Mouse (Mus musculus) stomach, embryonic 15.5 days (tissue): ENCODE data around the gene Rbm25. TPM values are rescaled to one million over a fixed set of nuclear protein-coding genes. Genes with fewer than 3 reads are reported as not detected.
"Not testable (repeated sequence)": the region's sequence is repeated elsewhere in the genome, so short reads cannot be mapped to it uniquely, and the experiment has no call there.

Experiments
- ATAC-seq: fragments of 200-750 bp; cut with Nextera tagmentation; 2 replicates; pipeline ENCODE4 v1.8.0; 2017; ENCODE audit warnings: low read depth, moderate number of reproducible peaks, moderate TSS enrichment; ENCODE audit not compliant: insufficient read depth, low FRiP score
- H3K27ac ChIP-seq: fragments of 300-500 bp; sonication (generic); 2 replicates; pipeline ENCODE4 v1.5.1; 2015; ENCODE audit warnings: mild to moderate bottlenecking, inconsistent platforms
- H3K27me3 ChIP-seq: fragments of 300-500 bp; sonication (generic); replicated peaks from 2 replicates; pipeline ENCODE4 v1.6.1; 2015; ENCODE audit warnings: inconsistent platforms
- H3K36me3 ChIP-seq: fragments of 300-500 bp; sonication (generic); 2 replicates; pipeline ENCODE4 v1.6.1; 2015; ENCODE audit warnings: inconsistent platforms
- H3K4me1 ChIP-seq: fragments of 300-500 bp; sonication (generic); 2 replicates; pipeline ENCODE4 v1.6.1; 2015; ENCODE audit warnings: inconsistent platforms
- H3K4me2 ChIP-seq: fragments of 300-500 bp; sonication (generic); 2 replicates; pipeline ENCODE4 v1.6.1; 2015; ENCODE audit warnings: mild to moderate bottlenecking, inconsistent platforms
- H3K4me3 ChIP-seq: fragments of 300-500 bp; sonication (generic); replicated peaks from 2 replicates; pipeline ENCODE4 v1.5.1; 2015; ENCODE audit warnings: inconsistent platforms
- H3K9ac ChIP-seq: fragments of 300-500 bp; sonication (generic); 2 replicates; pipeline ENCODE4 v1.6.1; 2015; ENCODE audit warnings: inconsistent platforms
- H3K9me3 ChIP-seq: fragments of 300-500 bp; sonication (generic); 2 replicates; pipeline ENCODE4 v1.6.1; 2016; ENCODE audit warnings: inconsistent platforms
- WGBS: fragments of 180-500 bp; shearing (Covaris S2); methylation state at CpG from one replicate; pipeline ENCODE4 v1.1.7; 2015; 5-methylcytosine and 5-hydroxymethylcytosine counted together
- polyA plus RNA-seq: library from polyadenylated mRNA; unstranded; fragments of >200 nt; fragmentation: Nextera tagmentation; extraction: Ambion mirVana; gene quantifications from 2 replicates; pipeline ENCODE4 v1.2.1, GENCODE M21; 2015

Rbm25 gene
- polyA plus RNA-seq, 1 experiment from 2014 or later: 229 TPM

- no peaks in the 10 kb centered on the region for H3K4me1 ChIP-seq
- H3K4me3 ChIP-seq: no peak overlapping the region
- no peaks in the 10 kb centered on the region for H3K36me3 ChIP-seq
- no peak overlapping the region for H3K27ac ChIP-seq
- ATAC-seq: no peak
- WGBS: 92% methylated on average over 5 of the region's 5 CpGs
- no peaks in the 10 kb centered on the region for H3K27me3 ChIP-seq
- no peaks in the 10 kb centered on the region for H3K9me3 ChIP-seq
- H3K4me2 ChIP-seq: no peak overlapping the region
- H3K9ac ChIP-seq: no peak overlapping the region
Observed at GRCm38 (mm10) chr12:83617261-83617660, 13.8 kb upstream of the Rbm25 start.

GRCm38 (mm10) chr12:83618981-83619380, 12.1 kb upstream of the Rbm25 start:
- no peaks in the 10 kb centered on the region for H3K36me3 ChIP-seq
- H3K9ac ChIP-seq: no peak overlapping the region
- no peak overlapping the region for H3K4me3 ChIP-seq
- no peak overlapping the region for H3K4me2 ChIP-seq
- 72% methylated on average over 2 of the region's 2 CpGs for WGBS
- no peak overlapping the region for H3K27ac ChIP-seq
- no peaks in the 10 kb centered on the region for H3K27me3 ChIP-seq
- no peak for ATAC-seq
- H3K9me3 ChIP-seq: no peaks in the 10 kb centered on the region
- no peaks in the 10 kb centered on the region for H3K4me1 ChIP-seq

- not testable (repeated sequence) for H3K4me2 ChIP-seq, H3K4me3 ChIP-seq, ATAC-seq, H3K9ac ChIP-seq, H3K4me1 ChIP-seq, H3K9me3 ChIP-seq, H3K36me3 ChIP-seq, H3K27me3 ChIP-seq, H3K27ac ChIP-seq
- 56% methylated on average over 23 of the region's 23 CpGs for WGBS
Observed at GRCm38 (mm10) chr12:83620694-83621093, 10.3 kb upstream of the Rbm25 start.

GRCm38 (mm10) chr12:83622031-83622755, 8.8 kb upstream of the Rbm25 start:
- Histone ChIP-seq H3K9me3 (no peaks in the 10 kb centered on the region), H3K4me3 (no peak overlapping the region), H3K36me3 (no peaks in the 10 kb centered on the region), H3K9ac (no peak overlapping the region), H3K27me3 (no peaks in the 10 kb centered on the region), H3K4me2 (no peak overlapping the region), H3K27ac (no peak overlapping the region), H3K4me1 (no peaks in the 10 kb centered on the region)
- 71% methylated on average over 6 of the region's 6 CpGs for WGBS
- no peak for ATAC-seq

GRCm38 (mm10) chr12:83624321-83624720, 6.7 kb upstream of the Rbm25 start:
- Histone ChIP-seq H3K4me3 (no peak overlapping the region), H3K4me2 (no peak overlapping the region), H3K27me3 (no peaks in the 10 kb centered on the region), H3K36me3 (no peaks in the 10 kb centered on the region), H3K4me1 (no peaks in the 10 kb centered on the region), H3K9ac (no peak overlapping the region), H3K27ac (no peak overlapping the region), H3K9me3 (no peaks in the 10 kb centered on the region)
- ATAC-seq: no peak
- WGBS: 74% methylated on average over 1 of the region's 1 CpGs

GRCm38 (mm10) chr12:83631743-83632679, 975 bp downstream of the Rbm25 start:
- H3K4me3 ChIP-seq: peak overlapping the region; percentile 75
- WGBS: under 1% methylated on average over 57 of the region's 68 CpGs

GRCm38 (mm10) chr12:83632680-83633025, 1.6 kb downstream of the Rbm25 start:
- Histone ChIP-seq H3K4me1 (peaks cover 2% of the 10 kb centered on the region; the same call in 1 of the 2 replicates), H3K27ac (peak overlapping the region; percentile 97), H3K9ac (peak overlapping the region; percentile 47), H3K4me3 (peak overlapping the region; percentile 75), H3K36me3 (peaks cover 6% of the 10 kb centered on the region), H3K4me2 (peak overlapping the region; percentile 55), H3K27me3 (no peaks in the 10 kb centered on the region), H3K9me3 (no peaks in the 10 kb centered on the region)
- 0 out of 2 replicates have a peak, but pooled peaks have one; percentile 5 for ATAC-seq
- 0% methylated on average over 20 of the region's 20 CpGs for WGBS

More at GRCm38 (mm10) chr12:83631743-83632679, 975 bp downstream of the Rbm25 start:
- peak overlapping the region; percentile 97 for H3K27ac ChIP-seq
- peak overlapping the region; percentile 66 for H3K9ac ChIP-seq
- peak overlapping the region; percentile 55 for H3K4me2 ChIP-seq
- H3K4me1 ChIP-seq: peaks cover 2% of the 10 kb centered on the region; the same call in 1 of the 2 replicates
- ATAC-seq: peak; percentile 100
- H3K27me3 ChIP-seq: no peaks in the 10 kb centered on the region
- no peaks in the 10 kb centered on the region for H3K9me3 ChIP-seq
- no peaks in the 10 kb centered on the region; the same call in 1 of the 2 replicates for H3K36me3 ChIP-seq

- no peak for ATAC-seq
- no peak overlapping the region for H3K27ac ChIP-seq
- no peak overlapping the region for H3K4me3 ChIP-seq
- peaks cover 2% of the 10 kb centered on the region; the same call in 1 of the 2 replicates for H3K4me1 ChIP-seq
- no peaks in the 10 kb centered on the region for H3K9me3 ChIP-seq
- 38% methylated on average over 2 of the region's 2 CpGs for WGBS
- peaks cover 9% of the 10 kb centered on the region for H3K36me3 ChIP-seq
- H3K27me3 ChIP-seq: no peaks in the 10 kb centered on the region
- no peak overlapping the region for H3K9ac ChIP-seq
- peak overlapping the region; percentile 55; the same call in 1 of the 2 replicates for H3K4me2 ChIP-seq
Observed at GRCm38 (mm10) chr12:83633807-83634206, 2.8 kb downstream of the Rbm25 start.

GRCm38 (mm10) chr12:83641233-83641632, 10.2 kb downstream of the Rbm25 start:
- H3K9me3 ChIP-seq: no peaks in the 10 kb centered on the region
- H3K4me2 ChIP-seq: no peak overlapping the region
- H3K27ac ChIP-seq: no peak overlapping the region
- 93% methylated on average over 2 of the region's 2 CpGs for WGBS
- H3K9ac ChIP-seq: no peak overlapping the region
- no peak for ATAC-seq
- no peaks in the 10 kb centered on the region for H3K4me1 ChIP-seq
- H3K27me3 ChIP-seq: no peaks in the 10 kb centered on the region
- H3K4me3 ChIP-seq: no peak overlapping the region
- peaks cover 27% of the 10 kb centered on the region for H3K36me3 ChIP-seq

- no peak overlapping the region for H3K27ac ChIP-seq
- no peaks in the 10 kb centered on the region for H3K27me3 ChIP-seq
- H3K9ac ChIP-seq: no peak overlapping the region
- H3K4me3 ChIP-seq: no peak overlapping the region
- ATAC-seq: no peak
- no peaks in the 10 kb centered on the region for H3K4me1 ChIP-seq
- peaks cover 24% of the 10 kb centered on the region for H3K36me3 ChIP-seq
- H3K9me3 ChIP-seq: no peaks in the 10 kb centered on the region
- WGBS: 73% methylated on average over 1 of the region's 1 CpGs
- H3K4me2 ChIP-seq: no peak overlapping the region
Observed at GRCm38 (mm10) chr12:83643116-83643515, 12.1 kb downstream of the Rbm25 start.

GRCm38 (mm10) chr12:83650346-83650745, 19.3 kb downstream of the Rbm25 start:
- Histone ChIP-seq H3K4me2 (no peak overlapping the region), H3K4me3 (no peak overlapping the region), H3K27ac (no peak overlapping the region), H3K9me3 (no peaks in the 10 kb centered on the region), H3K36me3 (peaks cover 33% of the 10 kb centered on the region), H3K9ac (no peak overlapping the region), H3K4me1 (no peaks in the 10 kb centered on the region), H3K27me3 (no peaks in the 10 kb centered on the region)
- no peak for ATAC-seq
- 88% methylated on average over 3 of the region's 3 CpGs for WGBS

- Histone ChIP-seq H3K4me2 (no peak overlapping the region), H3K9me3 (no peaks in the 10 kb centered on the region), H3K36me3 (peaks cover 34% of the 10 kb centered on the region), H3K27ac (no peak overlapping the region), H3K4me3 (no peak overlapping the region), H3K4me1 (no peaks in the 10 kb centered on the region), H3K9ac (no peak overlapping the region), H3K27me3 (no peaks in the 10 kb centered on the region)
- ATAC-seq: no peak
Observed at GRCm38 (mm10) chr12:83651414-83651813, 20.4 kb downstream of the Rbm25 start.
